ENCODE assay signal across 8 mouse cellular contexts in genomic region chr10:87861104-87861455, GRCm38 (mm10). TPM values are rescaled to one million over a fixed set of nuclear protein-coding genes. Genes with fewer than 3 reads are reported as not detected.
DNase-seq lines count a peak whose midpoint lies in the region; ATAC-seq and TF ChIP-seq lines count a peak whose summit lies in the region.

No protein-coding gene starts in this region.

- DNase-seq in kidney, postnatal 0 days (ENCODE audit: low spot score) = no peak
- DNase-seq in kidney, adult 18-20 months = no peak
- DNase-seq in limb, embryonic 10.5 days (ENCODE audit: low spot score) = no peak
- DNase-seq in cerebellum, postnatal 36 days = no peak
- DNase-seq in thymus, postnatal 14 days = no peak
- DNase-seq in urinary bladder, postnatal 14 days (ENCODE audit: low spot score) = no peak

- no peak overlapping the region for H3K27ac ChIP-seq in kidney, postnatal 0 days
- no peak overlapping the region; the same call in 1 of the 2 replicates for H3K27ac ChIP-seq in embryonic fibroblast, embryonic 13.5 days (ENCODE audit: insufficient read depth, low read length)
- H3K27ac ChIP-seq in limb, embryonic 10.5 days = peak overlapping the region; percentile 88
- H3K27ac ChIP-seq in neural tube, embryonic 14.5 days (ENCODE audit: low read depth, low read length) = no peak overlapping the region

- no peaks in the 10 kb centered on the region for H3K9me3 ChIP-seq in kidney, postnatal 0 days (replicated peaks; ENCODE audit: low read length)
- no peaks in the 10 kb centered on the region for H3K9me3 ChIP-seq in limb, embryonic 10.5 days (replicated peaks)
- no peaks in the 10 kb centered on the region for H3K9me3 ChIP-seq in neural tube, embryonic 14.5 days (ENCODE audit: control insufficient read depth, low read length)

- no peak for TF ChIP-seq CTCF in kidney, postnatal 0 days (IDR thresholded peaks at IDR 0.05; ENCODE audit: low read depth)
- TF ChIP-seq CTCF in embryonic fibroblast, embryonic 13.5 days (IDR thresholded peaks at IDR 0.05; ENCODE audit: borderline replicate concordance, insufficient read depth, low read length) = no peak

- no peaks in the 10 kb centered on the region for H3K36me3 ChIP-seq in kidney, postnatal 0 days (ENCODE audit: insufficient read depth, low read length)
- no peaks in the 10 kb centered on the region for H3K36me3 ChIP-seq in limb, embryonic 10.5 days
- no peaks in the 10 kb centered on the region for H3K36me3 ChIP-seq in neural tube, embryonic 14.5 days (ENCODE audit: control insufficient read depth, insufficient read depth, low read length)

- ATAC-seq in kidney, postnatal 0 days (replicated peaks; ENCODE audit: low FRiP score, low read depth) = no peak
- ATAC-seq in neural tube, embryonic 14.5 days (ENCODE audit: low read depth) = no peak

- peak overlapping the region; percentile 47; the same call in 1 of the 2 replicates for H3K9ac ChIP-seq in kidney, postnatal 0 days (ENCODE audit: low read depth, low read length)
- H3K9ac ChIP-seq in neural tube, embryonic 14.5 days (replicated peaks; ENCODE audit: low read depth, low read length) = peak overlapping the region; percentile 48; the same call in 1 of the 2 replicates

- peaks cover 12% of the 10 kb centered on the region for H3K4me1 ChIP-seq in kidney, postnatal 0 days (replicated peaks; ENCODE audit: insufficient read depth, low read length)
- peaks cover 15% of the 10 kb centered on the region for H3K4me1 ChIP-seq in embryonic fibroblast, embryonic 13.5 days (ENCODE audit: control insufficient read depth, insufficient read depth, low read length)
- peaks cover 99% of the 10 kb centered on the region for H3K4me1 ChIP-seq in limb, embryonic 10.5 days
- peaks cover 5% of the 10 kb centered on the region; the same call in 1 of the 2 replicates for H3K4me1 ChIP-seq in neural tube, embryonic 14.5 days (ENCODE audit: control insufficient read depth, insufficient read depth, low read length)

- H3K4me3 ChIP-seq in kidney, postnatal 0 days (replicated peaks; ENCODE audit: low read depth, low read length) = peak overlapping the region; percentile 44
- peak overlapping the region; percentile 49 for H3K4me3 ChIP-seq in embryonic fibroblast, embryonic 13.5 days (ENCODE audit: insufficient read depth, low read length)
- peak overlapping the region; percentile 57 for H3K4me3 ChIP-seq in limb, embryonic 10.5 days
- peak overlapping the region; percentile 35 for H3K4me3 ChIP-seq in neural tube, embryonic 14.5 days (ENCODE audit: low read depth, low read length)

- H3K4me2 ChIP-seq in kidney, postnatal 0 days (ENCODE audit: low read length) = peak overlapping the region; percentile 73
- H3K4me2 ChIP-seq in neural tube, embryonic 14.5 days (ENCODE audit: low read depth, low read length) = peak overlapping the region; percentile 65

- no peaks in the 10 kb centered on the region for H3K27me3 ChIP-seq in kidney, postnatal 0 days (ENCODE audit: insufficient read depth, low read length)
- H3K27me3 ChIP-seq in limb, embryonic 10.5 days (ENCODE audit: low read depth, poor library complexity, severe bottlenecking) = peaks cover 13% of the 10 kb centered on the region; the same call in 1 of the 2 replicates
- H3K27me3 ChIP-seq in neural tube, embryonic 14.5 days (ENCODE audit: control insufficient read depth, insufficient read depth, low read length) = no peaks in the 10 kb centered on the region

- no peak for TF ChIP-seq POLR2A in embryonic fibroblast, embryonic 13.5 days (IDR thresholded peaks at IDR 0.05; ENCODE audit: low read depth, low read length)

- 65% methylated on average over 6 of the region's 6 CpGs for WGBS in kidney, postnatal 0 days
- WGBS in limb, embryonic 10.5 days = 74% methylated on average over 6 of the region's 6 CpGs
- 56% methylated on average over 6 of the region's 6 CpGs for WGBS in neural tube, embryonic 14.5 days

RNA-seq across cellular contexts. Expression of gene Igf1, which starts 3.0 kb away (rescaled TPM):
- 23.1 and 24.0 TPM in 2 replicates for polyA plus RNA-seq in kidney, postnatal 0 days (2015; fragmentation: Nextera tagmentation; extraction: Ambion mirVana)
- 8.4 and 73.2 TPM in 2 replicates for polyA plus RNA-seq in embryonic fibroblast, embryonic 13.5 days (2011; ENCODE audit: insufficient read length, low read depth, missing spikeins)
- 17.5 and 58.7 TPM in 2 replicates for polyA plus RNA-seq in limb, embryonic 10.5 days (2016; fragmentation: Nextera tagmentation; extraction: Ambion mirVana)
- polyA plus RNA-seq in neural tube, embryonic 14.5 days (2014; fragmentation: Nextera tagmentation; extraction: Ambion mirVana) = 25.7 and 31.1 TPM in 2 replicates
